Mouse (Mus musculus): Measurements from ENCODE around the gene Vil1. TPM values are rescaled to one million over a fixed set of nuclear protein-coding genes. Genes with fewer than 3 reads are reported as not detected.
"Not testable (repeated sequence)": the region's sequence is repeated elsewhere in the genome, so short reads cannot be mapped to it uniquely, and the experiment has no call there.

The Vil1 gene
- polyA plus RNA-seq, 1 experiment, result not detected

- H3K4me1 ChIP-seq (ENCODE audit: control insufficient read depth, insufficient read depth, insufficient read length), result peaks cover 10% of the 10 kb centered on the region; the same call in 1 of the 2 replicates
- H3K36me3 ChIP-seq (ENCODE audit: control insufficient read depth, insufficient read depth, low read length), result peaks cover 17% of the 10 kb centered on the region
- H3K27me3 ChIP-seq (ENCODE audit: control insufficient read depth, insufficient read depth, low read length), result no peaks in the 10 kb centered on the region
- WGBS, result 97% methylated on average over 15 of the region's 15 CpGs
- H3K4me3 ChIP-seq (ENCODE audit: extremely low read depth, insufficient read depth, insufficient read length), result no peak overlapping the region
- no peak overlapping the region for H3K27ac ChIP-seq (ENCODE audit: insufficient read depth, low read length)
- no peak for DNase-seq (ENCODE audit: low read depth in 1 of 2, low spot score in 2 of 2)
- no peak for TF ChIP-seq POLR2A (IDR thresholded peaks at IDR 0.05; ENCODE audit: low read depth, low read length)
- TF ChIP-seq CTCF (IDR thresholded peaks at IDR 0.05; ENCODE audit: extremely low read depth, insufficient read depth, insufficient read length, insufficient replicate concordance), result no peak
Observed at GRCm38 (mm10) chr1:74394858-74395257, 14.3 kb upstream of the Vil1 start.

- Histone ChIP-seq H3K27me3 (ENCODE audit: control insufficient read depth, insufficient read depth, low read length) (no peaks in the 10 kb centered on the region), H3K27ac (ENCODE audit: insufficient read depth, low read length) (no peak overlapping the region), H3K4me1 (ENCODE audit: control insufficient read depth, insufficient read depth, insufficient read length) (peaks cover 9% of the 10 kb centered on the region; the same call in 1 of the 2 replicates), H3K36me3 (ENCODE audit: control insufficient read depth, insufficient read depth, low read length) (peaks cover 17% of the 10 kb centered on the region), H3K4me3 (ENCODE audit: extremely low read depth, insufficient read depth, insufficient read length) (no peak overlapping the region)
- DNase-seq (ENCODE audit: low read depth in 1 of 2, low spot score in 2 of 2), result no peak
- no peak for TF ChIP-seq POLR2A (IDR thresholded peaks at IDR 0.05; ENCODE audit: low read depth, low read length)
- TF ChIP-seq CTCF (IDR thresholded peaks at IDR 0.05; ENCODE audit: extremely low read depth, insufficient read depth, insufficient read length, insufficient replicate concordance), result no peak
- 93% methylated on average over 12 of the region's 13 CpGs for WGBS
Observed at GRCm38 (mm10) chr1:74395290-74395689, 13.9 kb upstream of the Vil1 start.

- peaks cover 17% of the 10 kb centered on the region for H3K36me3 ChIP-seq (ENCODE audit: control insufficient read depth, insufficient read depth, low read length)
- H3K27ac ChIP-seq (ENCODE audit: insufficient read depth, low read length), result peak overlapping the region; percentile 80
- peak overlapping the region; percentile 73 for H3K4me3 ChIP-seq (ENCODE audit: extremely low read depth, insufficient read depth, insufficient read length)
- not testable (repeated sequence) for H3K27me3 ChIP-seq (ENCODE audit: control insufficient read depth, insufficient read depth, low read length); H3K4me1 ChIP-seq (ENCODE audit: control insufficient read depth, insufficient read depth, insufficient read length); DNase-seq (ENCODE audit: low read depth in 1 of 2, low spot score in 2 of 2)
- 19% methylated on average over 12 of the region's 12 CpGs for WGBS
Observed at GRCm38 (mm10) chr1:74396456-74397222, 12.5 kb upstream of the Vil1 start.

- H3K27me3 ChIP-seq (ENCODE audit: control insufficient read depth, insufficient read depth, low read length), result no peaks in the 10 kb centered on the region
- H3K4me3 ChIP-seq (ENCODE audit: extremely low read depth, insufficient read depth, insufficient read length), result peak overlapping the region; percentile 73
- WGBS, result under 1% methylated on average over 41 of the region's 41 CpGs
- peak; percentile 80 to 97 for DNase-seq (ENCODE audit: low read depth in 1 of 2, low spot score in 2 of 2)
- TF ChIP-seq CTCF (IDR thresholded peaks at IDR 0.05; ENCODE audit: extremely low read depth, insufficient read depth, insufficient read length, insufficient replicate concordance), result peak; percentile 76
- TF ChIP-seq POLR2A (IDR thresholded peaks at IDR 0.05; ENCODE audit: low read depth, low read length), result peak; percentile 80
- peaks cover 17% of the 10 kb centered on the region for H3K36me3 ChIP-seq (ENCODE audit: control insufficient read depth, insufficient read depth, low read length)
- peaks cover 3% of the 10 kb centered on the region; the same call in 1 of the 2 replicates for H3K4me1 ChIP-seq (ENCODE audit: control insufficient read depth, insufficient read depth, insufficient read length)
- peak overlapping the region; percentile 94 for H3K27ac ChIP-seq (ENCODE audit: insufficient read depth, low read length)
Observed at GRCm38 (mm10) chr1:74397268-74397918, 11.8 kb upstream of the Vil1 start.

- Histone ChIP-seq H3K4me3 (ENCODE audit: extremely low read depth, insufficient read depth, insufficient read length) (peak overlapping the region; percentile 73), H3K36me3 (ENCODE audit: control insufficient read depth, insufficient read depth, low read length) (peaks cover 17% of the 10 kb centered on the region), H3K27ac (ENCODE audit: insufficient read depth, low read length) (peak overlapping the region; percentile 94), H3K27me3 (ENCODE audit: control insufficient read depth, insufficient read depth, low read length) (no peaks in the 10 kb centered on the region), H3K4me1 (ENCODE audit: control insufficient read depth, insufficient read depth, insufficient read length) (no peaks in the 10 kb centered on the region)
- 1% methylated on average over 11 of the region's 11 CpGs for WGBS
- DNase-seq (ENCODE audit: low read depth in 1 of 2, low spot score in 2 of 2), result peak; percentile 64 to 77
- TF ChIP-seq CTCF (IDR thresholded peaks at IDR 0.05; ENCODE audit: extremely low read depth, insufficient read depth, insufficient read length, insufficient replicate concordance), result peak; percentile 29; the same call in 1 of the 2 replicates
- TF ChIP-seq POLR2A (IDR thresholded peaks at IDR 0.05; ENCODE audit: low read depth, low read length), result no peak
Observed at GRCm38 (mm10) chr1:74397919-74398451, 11.2 kb upstream of the Vil1 start.

GRCm38 (mm10) chr1:74400531-74400930 is 8.6 kb upstream of the Vil1 start:
- Histone ChIP-seq H3K36me3 (ENCODE audit: control insufficient read depth, insufficient read depth, low read length) (no peaks in the 10 kb centered on the region), H3K27ac (ENCODE audit: insufficient read depth, low read length) (no peak overlapping the region), H3K4me3 (ENCODE audit: extremely low read depth, insufficient read depth, insufficient read length) (no peak overlapping the region), H3K27me3 (ENCODE audit: control insufficient read depth, insufficient read depth, low read length) (no peaks in the 10 kb centered on the region), H3K4me1 (ENCODE audit: control insufficient read depth, insufficient read depth, insufficient read length) (no peaks in the 10 kb centered on the region)
- 91% methylated on average over 3 of the region's 3 CpGs for WGBS
- DNase-seq (ENCODE audit: low read depth in 1 of 2, low spot score in 2 of 2), result no peak
- TF ChIP-seq POLR2A (IDR thresholded peaks at IDR 0.05; ENCODE audit: low read depth, low read length), result no peak
- TF ChIP-seq CTCF (IDR thresholded peaks at IDR 0.05; ENCODE audit: extremely low read depth, insufficient read depth, insufficient read length, insufficient replicate concordance), result no peak
